ENCODE assay signal across 8 mouse cellular contexts in the genomic region with DNA sequence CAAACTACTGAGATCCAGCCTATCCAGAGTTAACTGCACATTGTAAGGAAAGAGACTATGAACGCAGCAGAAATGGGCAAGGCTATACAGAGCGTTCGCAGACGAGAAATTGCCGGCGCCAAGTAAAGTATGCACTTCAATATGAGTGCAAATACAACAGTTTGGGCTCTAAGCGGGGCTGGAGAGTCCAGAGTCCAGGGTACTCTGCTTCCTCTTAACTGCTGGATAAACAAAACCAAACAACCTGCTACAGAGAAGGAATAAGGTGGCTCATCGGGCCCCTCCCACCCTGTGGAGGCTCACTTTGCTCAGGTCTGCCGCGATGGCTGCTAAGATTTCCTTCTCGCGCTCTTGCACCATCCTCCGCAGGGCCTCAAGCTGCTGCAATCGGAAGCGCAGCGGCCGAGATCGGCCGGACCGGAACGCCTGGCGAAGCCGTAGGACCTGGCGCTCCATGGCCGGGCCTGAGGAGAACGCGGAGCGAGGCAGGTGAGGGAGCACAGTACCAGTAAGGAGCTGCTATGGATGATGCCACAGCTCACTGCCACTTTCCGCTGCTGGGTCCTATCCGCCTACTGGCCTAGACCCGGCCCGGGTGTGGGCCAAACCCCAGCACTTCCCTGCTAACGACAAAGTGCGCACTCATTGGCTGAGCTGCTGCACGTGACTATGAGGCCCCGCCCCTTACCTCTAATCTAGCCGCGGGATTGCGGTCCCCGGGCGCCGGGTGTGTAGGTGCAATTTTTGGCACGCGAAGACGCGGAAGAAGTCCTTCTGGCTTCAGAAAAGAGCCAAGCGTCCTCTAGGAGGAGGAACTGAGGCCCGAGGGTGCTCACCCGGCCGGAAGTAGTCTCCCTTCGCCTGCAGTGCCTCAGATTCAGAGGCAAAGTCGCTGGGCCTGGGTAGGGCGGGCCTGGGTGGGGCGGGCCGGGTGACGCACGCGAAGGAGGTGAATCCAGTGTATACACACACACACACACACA. TPM values are rescaled to one million over a fixed set of nuclear protein-coding genes. Genes with fewer than 3 reads are reported as not detected.
A peak's percentile ranks its signal among the peaks of the same experiment; 100 is the strongest.
DNase-seq lines count a peak whose midpoint lies in the region; ATAC-seq and TF ChIP-seq lines count a peak whose summit lies in the region.

Gene Aldh3a2 (minus strand): TSS at position 914 of the 983 bp plus-strand sequence.

- no peaks in the 10 kb centered on the region for H3K9me3 ChIP-seq in MEL (replicated peaks; ENCODE audit: insufficient read depth, low read length)
- H3K9me3 ChIP-seq in lung, embryonic 16.5 days (ENCODE audit: control insufficient read depth, low read length), result no peaks in the 10 kb centered on the region

- peak within 1 kb of the TSS; percentile 79 for H3K9ac ChIP-seq in MEL (ENCODE audit: control insufficient read depth, low read depth, low read length, poor library complexity, severe bottlenecking)
- peak within 1 kb of the TSS; percentile 81 for H3K9ac ChIP-seq in lung, embryonic 16.5 days (ENCODE audit: low read length)

- peak in 2 of 3 experiments; percentile 3 to 10; a peak in 1 of 6 replicates for TF ChIP-seq CTCF in MEL (IDR thresholded peaks at IDR 0.05 in 2 of 3, conservative IDR thresholded peaks at IDR 0.05 in 1 of 3; ENCODE audit: control insufficient read depth in 1 of 3, insufficient read depth in 1 of 3, low read depth in 2 of 3, low read length in 3 of 3, poor library complexity in 1 of 3, severe bottlenecking in 1 of 3)
- TF ChIP-seq CTCF in cerebellum, adult 2 months (IDR thresholded peaks at IDR 0.05; ENCODE audit: borderline replicate concordance, insufficient read depth, low read depth, low read length), result peak; percentile 18; the same call in 1 of the 2 replicates

- peak within 1 kb of the TSS; percentile 87 for H3K27ac ChIP-seq in MEL (ENCODE audit: control insufficient read depth, low read depth, low read length)
- peak within 1 kb of the TSS; percentile 93 for H3K27ac ChIP-seq in cerebellum, adult 2 months (ENCODE audit: insufficient read depth, low read length)
- H3K27ac ChIP-seq in lung, embryonic 16.5 days (ENCODE audit: low read length), result peak within 1 kb of the TSS; percentile 96

- peak; percentile 100 for DNase-seq in MEL (ENCODE audit: low read depth, low spot score)
- peak; percentile 97 for DNase-seq in cerebellum, adult 2 months
- DNase-seq in forelimb bud, embryonic 11.5 days (ENCODE audit: low read depth, low spot score), result peak; percentile 92
- DNase-seq in layer of hippocampus, adult 9-10 months (ENCODE audit: low spot score), result peak; percentile 83
- peak; percentile 93 for DNase-seq in ovary, postnatal 10 days (ENCODE audit: low spot score)
- peak; percentile 95 for DNase-seq in thymus, postnatal 10 days (ENCODE audit: low spot score in 2 of 2)

- TF ChIP-seq RAD21 in MEL (IDR thresholded peaks at IDR 0.05; ENCODE audit: low read depth, low read length), result no peak

- no peaks in the 10 kb centered on the region for H3K27me3 ChIP-seq in MEL (ENCODE audit: control insufficient read depth in 1 of 2, insufficient read depth in 2 of 2, low read length in 2 of 2)
- H3K27me3 ChIP-seq in cerebellum, adult 2 months (ENCODE audit: control insufficient read depth, insufficient read depth, low read length), result no peaks in the 10 kb centered on the region
- no peaks in the 10 kb centered on the region for H3K27me3 ChIP-seq in lung, embryonic 16.5 days (ENCODE audit: control insufficient read depth, insufficient read depth, low read depth, low read length)

- H3K4me2 ChIP-seq in lung, embryonic 16.5 days (ENCODE audit: low read depth, low read length), result peak within 1 kb of the TSS; percentile 63

- H3K36me3 ChIP-seq in MEL (ENCODE audit: control insufficient read depth in 1 of 2, insufficient read depth in 2 of 2, low read length in 2 of 2), result peaks cover 2 to 10% of the 10 kb centered on the region in 2 experiments; a peak in 3 of 4 replicates
- H3K36me3 ChIP-seq in lung, embryonic 16.5 days (ENCODE audit: control insufficient read depth, insufficient read depth, low read length), result peaks cover 19% of the 10 kb centered on the region

- H3K4me3 ChIP-seq in MEL (ENCODE audit: control insufficient read depth in 1 of 2, insufficient read depth in 1 of 2, low read depth in 2 of 2, low read length in 2 of 2), result peak within 1 kb of the TSS; percentile 79 to 81
- peak within 1 kb of the TSS; percentile 64 for H3K4me3 ChIP-seq in cerebellum, adult 2 months (replicated peaks; ENCODE audit: insufficient read depth, low read depth, low read length)
- peak within 1 kb of the TSS; percentile 77 for H3K4me3 ChIP-seq in lung, embryonic 16.5 days (ENCODE audit: low read length)

- ATAC-seq in hematopoietic stem cell, adult 5-6 weeks (replicated peaks in 1 of 2; ENCODE audit: insufficient read depth in 1 of 2, low FRiP score in 2 of 2, low TSS enrichment in 1 of 2, low read depth in 1 of 2, poor library complexity in 2 of 2, severe bottlenecking in 2 of 2), result peak; percentile 96 to 99
- peak; percentile 100 for ATAC-seq in lung, embryonic 16.5 days (ENCODE audit: low read depth)

- under 1% methylated on average over 58 of the region's 58 CpGs for WGBS in cerebellum, adult 2 months
- under 1% methylated on average over 58 of the region's 58 CpGs for WGBS in lung, embryonic 16.5 days

- peaks cover 4 to 6% of the 10 kb centered on the region in 2 experiments for H3K4me1 ChIP-seq in MEL (ENCODE audit: control insufficient read depth in 1 of 2, insufficient read depth in 2 of 2, low read length in 2 of 2)
- no peaks in the 10 kb centered on the region; the same call in 1 of the 2 replicates for H3K4me1 ChIP-seq in cerebellum, adult 2 months (ENCODE audit: control insufficient read depth, insufficient read depth, low read length)
- H3K4me1 ChIP-seq in lung, embryonic 16.5 days (replicated peaks; ENCODE audit: control insufficient read depth, insufficient read depth, low read length), result peaks cover 8% of the 10 kb centered on the region; the same call in 1 of the 2 replicates

- peak; percentile 98 to 99 for TF ChIP-seq POLR2A in MEL (IDR thresholded peaks at IDR 0.05; ENCODE audit: control insufficient read depth in 1 of 2, insufficient read depth in 1 of 2, low read depth in 1 of 2, low read length in 2 of 2, poor library complexity in 1 of 2)
- peak; percentile 99 for TF ChIP-seq POLR2A in cerebellum, adult 2 months (IDR thresholded peaks at IDR 0.05; ENCODE audit: borderline replicate concordance, insufficient read depth, low read length)

- TF ChIP-seq EP300 in MEL (IDR thresholded peaks at IDR 0.05; ENCODE audit: low read depth in 1 of 2, low read length in 2 of 2), result peak in 1 of 2 experiments; percentile 53; a peak in 2 of 4 replicates

- H3K79me2 ChIP-seq in MEL (ENCODE audit: control insufficient read depth, insufficient read depth, low read length, poor library complexity), result no peaks in the 10 kb centered on the region; the same call in 1 of the 2 replicates

TF ChIP-seq in MEL, 35 proteins besides CTCF, POLR2A, EP300 and RAD21 (continues in another document):
- TF ChIP-seq HCFC1 (IDR thresholded peaks at IDR 0.05; ENCODE audit: low read depth, low read length) (peak; percentile 79), TBP (IDR thresholded peaks at IDR 0.05; ENCODE audit: low read depth, low read length) (peak; percentile 91), JUND (IDR thresholded peaks at IDR 0.05; ENCODE audit: low read depth, low read length) (no peak), UBTF (IDR thresholded peaks at IDR 0.05; ENCODE audit: borderline replicate concordance, insufficient read depth, low read depth, low read length) (peak; percentile 55; the same call in 1 of the 2 replicates), POLR2AphosphoS5 (IDR thresholded peaks at IDR 0.05; ENCODE audit: borderline replicate concordance, low read depth, low read length) (peak; percentile 73; the same call in 1 of the 2 replicates), GABPA (IDR thresholded peaks at IDR 0.05; ENCODE audit: low read depth, low read length) (no peak), RCOR1 (IDR thresholded peaks at IDR 0.05; ENCODE audit: low read depth, low read length) (peak; percentile 47; the same call in 1 of the 2 replicates), MYC (IDR thresholded peaks at IDR 0.05; ENCODE audit: low read depth, low read length) (0 out of 2 replicates have a peak, but pooled peaks have one; percentile 48), ZNF384 (IDR thresholded peaks at IDR 0.05; ENCODE audit: low read depth, low read length) (no peak), SIN3A (IDR thresholded peaks at IDR 0.05; ENCODE audit: low read length) (peak; percentile 85), ZC3H11A (IDR thresholded peaks at IDR 0.05; ENCODE audit: low read depth, low read length) (0 out of 2 replicates have a peak, but pooled peaks have one; percentile 17), CHD2 (IDR thresholded peaks at IDR 0.05; ENCODE audit: low read length) (no peak), TAL1 (IDR thresholded peaks at IDR 0.05; ENCODE audit: low read length) (no peak), MEF2A (IDR thresholded peaks at IDR 0.05; ENCODE audit: extremely low read depth, insufficient replicate concordance, low read depth, low read length, poor library complexity, severe bottlenecking) (no peak), GATA1 (IDR thresholded peaks at IDR 0.05; ENCODE audit: low read depth, low read length) (peak; percentile 74), E2F4 (IDR thresholded peaks at IDR 0.05; ENCODE audit: borderline replicate concordance, low read depth, low read length) (peak; percentile 10; the same call in 1 of the 2 replicates), BHLHE40 (IDR thresholded peaks at IDR 0.05; ENCODE audit: borderline replicate concordance, low read depth, low read length) (peak; percentile 85), MYB (IDR thresholded peaks at IDR 0.05; ENCODE audit: low read depth, low read length) (0 out of 2 replicates have a peak, but pooled peaks have one; percentile 10), USF1 (IDR thresholded peaks at IDR 0.05; ENCODE audit: low read depth, low read length) (peak; percentile 100), ETS1 (IDR thresholded peaks at IDR 0.05; ENCODE audit: low read depth, low read length) (peak; percentile 74), MXI1 (IDR thresholded peaks at IDR 0.05; ENCODE audit: low read depth, low read length) (peak; percentile 59; the same call in 1 of the 2 replicates), MAX (IDR thresholded peaks at IDR 0.05; ENCODE audit: low read length) (peak; percentile 100), CHD1 (IDR thresholded peaks at IDR 0.05; ENCODE audit: low read depth, low read length) (no peak; the same call in 1 of the 2 replicates), TCF12 (IDR thresholded peaks at IDR 0.05; ENCODE audit: low read depth, low read length) (peak; percentile 80)

RNA-seq across cellular contexts. Expression of gene Aldh3a2, which starts in this region (rescaled TPM):
- total RNA-seq in MEL (2012; rRNA removed), result 9.6 and 11.0 TPM in 2 replicates
- polyA plus RNA-seq in MEL (2012; ENCODE audit: insufficient read depth in 1 of 2, insufficient read length in 2 of 2, low read depth in 1 of 2, low replicate concordance in 2 of 2, missing spikeins in 1 of 2), result 10 to 100 TPM in 1 of 2 experiments, not detected in 1; 15.0 TPM
- polyA plus RNA-seq in cerebellum, adult 2 months (2012; rRNA removed), result 68.4 and 74.8 TPM in 2 replicates
- 34.1 and 42.3 TPM in 2 replicates for total RNA-seq in hematopoietic stem cell, adult 5-6 weeks (2017)
- 47.8 and 49.4 TPM in 2 replicates for polyA plus RNA-seq in lung, embryonic 16.5 days (2015; fragmentation: Nextera tagmentation; extraction: Ambion mirVana)

Comparison
In these comparisons a context has a peak if more than half of its experiments do, and no peak if none do; other contexts are left out.
1. Peak in every context shown above with its lines: DNase-seq, ATAC-seq, H3K4me3 ChIP-seq and H3K27ac ChIP-seq.